Mouse (Mus musculus) brain, embryonic 14.5 days (tissue): ENCODE results near the gene Ccpg1os. TPM values are rescaled to one million over a fixed set of nuclear protein-coding genes. Genes with fewer than 3 reads are reported as not detected.

Experiments
- DNase-seq: peaks from one replicate; pipeline ENCODE4 v3.0.0-alpha.2; 2011; ENCODE audit warnings: low read depth
- CTCF ChIP-seq: fragments of 200-500 bp; IDR thresholded peaks from 2 replicates; pipeline ENCODE4 v1.5.1; 2012; ENCODE audit warnings: inconsistent platforms, mild to moderate bottlenecking, moderate library complexity, borderline replicate concordance; ENCODE audit not compliant: insufficient read depth, insufficient read length; ENCODE audit errors: extremely low read depth
- POLR2A ChIP-seq: fragments of 200-500 bp; IDR thresholded peaks from 2 replicates; pipeline ENCODE4 v1.6.1; 2012; ENCODE audit warnings: mild to moderate bottlenecking, inconsistent platforms, borderline replicate concordance; ENCODE audit not compliant: poor library complexity, insufficient read depth, insufficient read length, severe bottlenecking; ENCODE audit errors: extremely low read depth
- polyA plus RNA-seq: library from polyadenylated mRNA; depleted of rRNA; stranded (reverse); fragments of >200 nt; gene quantifications from 2 replicates; pipeline ENCODE4 v1.2.3, GENCODE M21; 2012; rRNA removed

Ccpg1os gene
- polyA plus RNA-seq, 1 experiment, result 19.5 TPM

- TF ChIP-seq CTCF (peak; percentile 29; the same call in 1 of the 2 replicates), POLR2A (no peak)
- no peak for DNase-seq
Measured at GRCm38 (mm10) chr9:72943424-72943823, 41.8 kb downstream of the Ccpg1os start.

- no peak for DNase-seq
- no peak for TF ChIP-seq CTCF
- no peak for TF ChIP-seq POLR2A
Measured at GRCm38 (mm10) chr9:72936301-72936700, 48.9 kb downstream of the Ccpg1os start.

- no peak for DNase-seq
- no peak for TF ChIP-seq CTCF
- TF ChIP-seq POLR2A, result no peak
Measured at GRCm38 (mm10) chr9:72935309-72935708, 49.9 kb downstream of the Ccpg1os start.

- DNase-seq, result peak; percentile 25
Measured at GRCm38 (mm10) chr9:72931166-72931790, 53.9 kb downstream of the Ccpg1os start.

More at GRCm38 (mm10) chr9:72931166-72931790, 53.9 kb downstream of the Ccpg1os start:
- TF ChIP-seq CTCF (no peak), POLR2A (no peak)

Other genes with a start within 250 kb of the Ccpg1os start
- 0.66 and 0.86 TPM in 2 replicates for gene Prtg, start 178.5 kb downstream of the Ccpg1os start, polyA plus RNA-seq
- gene Pygo1, start 59.7 kb downstream of the Ccpg1os start, polyA plus RNA-seq, result 12.9 and 19.0 TPM in 2 replicates
- gene Dyx1c1, start 26.6 kb downstream of the Ccpg1os start, polyA plus RNA-seq, result 2.0 TPM in 2 replicates
- gene Gm44503, start 26.5 kb downstream of the Ccpg1os start, polyA plus RNA-seq, result not detected in 2 replicates
- gene Ccpg1, start within 50 bp of the Ccpg1os start, polyA plus RNA-seq, result 14.4 and 26.5 TPM in 2 replicates
- gene Pigb, start 55.0 kb upstream of the Ccpg1os start, polyA plus RNA-seq, result 14.0 and 18.7 TPM in 2 replicates
- gene Rab27a, start 59.5 kb upstream of the Ccpg1os start, polyA plus RNA-seq, result 0.77 and 1.4 TPM in 2 replicates
- 0.09 TPM in 1 of 2 replicates, not detected in the other for gene Khdc3, start 116.5 kb upstream of the Ccpg1os start, polyA plus RNA-seq
- gene Gm20509, start 117.1 kb upstream of the Ccpg1os start, polyA plus RNA-seq, result 0.10 TPM in 1 of 2 replicates, not detected in the other
- 64.6 and 72.0 TPM in 2 replicates for gene Rsl24d1, start 128.0 kb upstream of the Ccpg1os start, polyA plus RNA-seq